Mouse (Mus musculus) v-Abl transformed pro-B cells (cell line): Measurements from ENCODE around the gene Phc2.

Experiments
- in situ Hi-C, 2 experiments: fragments of 400-800 bp; cut with MboI; formaldehyde crosslinking; loops; one replicate each; pipeline ENCODE4 v1.15.1; 2025; ENCODE audit not compliant: unreplicated experiment in 2 of 2

Phc2 gene

DNA sequence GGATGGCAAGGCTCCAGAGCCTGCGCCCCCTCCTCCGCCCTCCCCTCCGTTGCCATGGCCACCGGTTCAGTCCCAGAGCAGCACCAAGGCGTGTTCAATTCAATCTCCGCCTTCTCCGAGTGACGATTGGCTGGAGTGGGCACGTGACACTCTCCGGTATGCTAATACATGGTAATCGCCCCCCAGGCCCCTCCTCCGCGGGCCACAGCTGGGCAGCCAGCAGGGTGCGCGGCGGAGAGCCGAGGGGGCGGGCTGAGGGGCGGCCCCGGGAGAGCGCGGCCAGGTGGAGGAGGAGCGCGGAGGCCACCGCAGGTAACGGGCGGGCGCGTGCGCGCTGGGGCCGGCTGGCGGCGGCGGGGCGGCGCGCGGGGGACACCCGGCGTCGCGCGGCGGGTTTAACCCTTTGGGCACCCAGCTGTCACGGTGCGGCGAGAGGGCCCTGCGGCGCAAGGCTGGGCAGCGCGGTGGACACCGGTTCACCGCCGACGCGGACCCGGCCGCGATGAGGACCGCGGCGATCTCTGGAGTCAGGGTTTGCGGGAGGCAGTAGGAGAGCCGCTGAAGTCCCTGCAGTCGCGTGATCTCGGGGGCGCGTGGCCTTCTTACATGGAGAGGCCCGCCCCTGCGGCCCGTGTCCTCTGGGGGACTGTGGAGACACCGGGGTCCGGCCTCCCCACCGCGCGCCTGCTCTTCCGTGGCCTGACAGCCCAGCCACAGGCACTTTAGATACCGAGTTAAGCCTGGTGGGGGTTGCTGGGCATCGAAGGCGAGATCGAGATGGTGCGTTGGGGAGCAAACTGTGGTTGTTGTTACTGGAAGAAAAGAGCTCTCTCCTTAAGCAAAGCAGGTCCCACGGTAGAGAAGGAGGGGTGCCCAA lies at the start of gene Phc2:
Phc2 (plus strand) TSS at position 198 of the 877 bp plus-strand sequence.
- in situ Hi-C loops: no loop called here

DNA sequence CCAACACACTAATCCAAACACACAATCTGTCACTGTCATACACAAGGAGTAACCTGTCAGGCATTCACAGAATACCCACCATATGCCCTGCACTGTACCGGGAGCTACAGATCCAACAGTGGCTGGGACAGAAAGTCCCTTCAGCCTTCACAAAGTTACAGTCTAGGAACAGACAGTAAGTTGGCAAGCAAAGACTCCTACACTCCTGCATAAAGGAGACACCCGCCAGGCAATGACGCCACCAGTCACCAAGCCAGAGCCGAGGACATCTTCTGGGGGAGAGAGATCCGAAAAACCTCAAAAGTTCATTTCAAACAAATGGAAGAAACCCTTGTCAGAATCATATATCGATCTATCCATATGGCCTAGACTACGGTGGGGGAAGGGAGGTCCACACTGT lies 47.9 kb upstream of the Phc2 start:
- in situ Hi-C loops: loop anchor here in 1 of 2 experiments (25.0 kb wide), 2 partner anchors 481 to 1369 kb away; partner anchors contain the start of gene Smim12

DNA sequence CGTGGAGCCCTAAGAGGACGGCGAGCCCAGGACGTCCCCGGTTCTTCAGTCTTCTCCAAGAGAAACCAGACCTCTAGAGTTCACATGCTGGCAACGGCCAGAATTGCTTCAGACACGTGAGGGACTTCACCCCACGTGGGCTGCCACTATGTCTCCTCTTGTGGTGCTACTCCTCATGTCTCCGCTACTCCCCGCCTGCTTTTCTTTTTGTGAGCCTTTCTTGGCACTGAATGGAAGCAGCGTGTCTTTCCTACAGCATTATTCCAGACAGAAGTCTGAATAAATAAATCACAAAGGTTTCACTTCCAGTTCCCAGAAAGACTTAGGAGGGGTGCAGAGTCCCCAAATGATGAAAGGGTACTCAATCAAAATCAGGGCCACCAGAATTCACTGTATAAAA lies 46.8 kb upstream of the Phc2 start:
- in situ Hi-C loops: loop anchor here in 1 of 2 experiments (25.0 kb wide), 2 partner anchors 480 to 1370 kb away; partner anchors contain the start of gene Smim12

- in situ Hi-C loops: loop anchor here in 1 of 2 experiments (25.0 kb wide), 2 partner anchors 478 to 1372 kb away; partner anchors contain the start of gene Smim12
Measured at GRCm38 (mm10) chr4:128609276-128609924, 45.1 kb upstream of the Phc2 start.

DNA sequence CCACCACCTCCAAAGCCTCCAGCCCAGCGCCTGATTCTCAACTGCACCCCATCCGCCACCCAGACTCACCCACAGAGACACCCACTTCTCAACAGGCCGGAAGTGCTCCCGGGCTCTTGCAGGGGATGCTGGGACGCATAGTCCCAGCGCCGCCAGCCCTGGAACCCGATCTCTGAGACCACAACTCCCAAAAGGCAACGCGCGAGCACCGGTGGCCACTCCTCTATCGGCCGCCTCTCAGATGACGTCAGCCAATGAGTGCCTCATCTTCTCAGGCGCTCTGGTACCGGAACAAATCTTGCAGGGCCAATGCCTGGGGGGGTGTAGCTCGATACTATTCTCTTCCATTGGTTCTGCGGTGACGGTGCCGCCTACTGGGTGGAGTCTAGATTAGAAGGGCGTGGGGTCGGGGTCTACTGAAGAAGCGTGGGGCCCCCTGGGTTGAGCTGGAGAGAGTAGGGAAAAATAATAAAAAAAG lies 44.5 kb upstream of the Phc2 start, which contains the start of gene Zscan20:
Zscan20 (minus strand) TSS at position 174 of the 478 bp plus-strand sequence.
- in situ Hi-C loops: loop anchor here (5.0 to 25.0 kb wide), 6 partner anchors 102 to 1373 kb away; partner anchors contain the start of gene Smim12 (in 1 of the 2)

GRCm38 (mm10) chr4:128610706-128611105 lies 43.8 kb upstream of the Phc2 start:
- in situ Hi-C loops: loop anchor here (5.0 to 25.0 kb wide), 6 partner anchors 102 to 1373 kb away; partner anchors contain the start of gene Smim12 (in 1 of the 2)

DNA sequence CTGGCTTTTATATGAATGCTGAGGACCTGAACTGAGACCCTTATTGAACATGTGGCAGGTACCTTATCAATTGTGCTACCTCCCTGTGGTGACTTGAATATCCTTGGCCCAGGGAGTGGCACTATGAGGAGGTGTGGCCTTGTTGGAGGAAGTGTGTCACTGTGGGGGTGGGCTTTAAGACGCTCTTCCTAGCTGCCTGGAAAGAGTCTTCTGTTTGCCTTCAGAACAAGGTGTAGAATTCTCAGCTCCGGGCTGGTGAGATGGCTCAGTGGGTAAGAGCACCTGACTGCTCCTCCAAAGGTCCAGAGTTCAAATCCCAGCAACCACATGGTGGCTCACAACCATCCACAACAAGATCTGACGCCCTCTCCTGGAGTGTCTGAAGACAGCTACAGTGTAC lies 42.8 kb upstream of the Phc2 start:
- in situ Hi-C loops: loop anchor here (5.0 to 25.0 kb wide), 6 partner anchors 101 to 1374 kb away; partner anchors contain the start of gene Smim12 (in 1 of the 2)

GRCm38 (mm10) chr4:128613326-128613725 lies 41.2 kb upstream of the Phc2 start:
- in situ Hi-C loops: loop anchor here (5.0 to 25.0 kb wide), 6 partner anchors 99 to 1376 kb away; partner anchors contain the start of gene Smim12 (in 1 of the 2)

DNA sequence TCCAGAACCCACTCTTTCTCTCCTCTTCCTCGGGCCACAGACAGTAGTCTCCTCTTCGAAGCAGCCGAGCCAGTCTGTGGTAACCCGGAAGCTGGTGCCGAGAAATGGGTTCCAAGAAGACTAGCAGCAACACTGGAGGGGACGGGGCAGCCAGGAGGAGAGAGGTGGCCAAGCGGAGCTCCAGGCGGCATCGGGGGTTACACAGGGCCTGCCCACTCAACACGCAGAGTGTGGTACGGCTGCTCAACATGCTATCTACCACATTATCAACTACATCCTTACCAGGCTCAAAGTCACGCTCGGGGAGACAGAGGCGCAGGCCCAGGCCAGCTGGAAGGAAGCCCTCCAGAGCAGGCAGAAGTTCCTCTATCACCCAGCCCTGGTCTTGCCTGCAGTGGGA lies 38.7 kb upstream of the Phc2 start:
- in situ Hi-C loops: loop anchor here (5.0 to 25.0 kb wide), 4 partner anchors 82 to 1378 kb away; partner anchors contain the start of gene Smim12 (in 1 of the 2)

- in situ Hi-C loops: loop anchor here (5.0 to 25.0 kb wide), 4 partner anchors 80 to 1380 kb away; partner anchors contain the start of gene Smim12 (in 1 of the 2)
Measured at GRCm38 (mm10) chr4:128617363-128618120, 37.0 kb upstream of the Phc2 start.

- in situ Hi-C loops: loop anchor here (5.0 to 25.0 kb wide), 4 partner anchors 79 to 1381 kb away; partner anchors contain the start of gene Smim12 (in 1 of the 2)
Measured at GRCm38 (mm10) chr4:128618246-128618911, 36.1 kb upstream of the Phc2 start, which contains the start of gene Tlr12. Gene Tlr12, minus strand, starts transcription at chr4:128618619.

- in situ Hi-C loops: loop anchor here (5.0 to 25.0 kb wide), 4 partner anchors 78 to 1382 kb away; partner anchors contain the start of gene Smim12 (in 1 of the 2)
Measured at GRCm38 (mm10) chr4:128618963-128619362, 35.5 kb upstream of the Phc2 start.

GRCm38 (mm10) chr4:128620572-128620971 lies 33.9 kb upstream of the Phc2 start:
- in situ Hi-C loops: loop anchor here in 1 of 2 experiments (25.0 kb wide), 2 partner anchors 467 to 1383 kb away; partner anchors contain the start of gene Smim12

- in situ Hi-C loops: loop anchor here in 1 of 2 experiments (25.0 kb wide), 2 partner anchors 466 to 1384 kb away; partner anchors contain the start of gene Smim12
Measured at GRCm38 (mm10) chr4:128621109-128621508, 33.4 kb upstream of the Phc2 start.

- in situ Hi-C loops: no loop called here
Measured at GRCm38 (mm10) chr4:128635451-128635850, 19.1 kb upstream of the Phc2 start.

DNA sequence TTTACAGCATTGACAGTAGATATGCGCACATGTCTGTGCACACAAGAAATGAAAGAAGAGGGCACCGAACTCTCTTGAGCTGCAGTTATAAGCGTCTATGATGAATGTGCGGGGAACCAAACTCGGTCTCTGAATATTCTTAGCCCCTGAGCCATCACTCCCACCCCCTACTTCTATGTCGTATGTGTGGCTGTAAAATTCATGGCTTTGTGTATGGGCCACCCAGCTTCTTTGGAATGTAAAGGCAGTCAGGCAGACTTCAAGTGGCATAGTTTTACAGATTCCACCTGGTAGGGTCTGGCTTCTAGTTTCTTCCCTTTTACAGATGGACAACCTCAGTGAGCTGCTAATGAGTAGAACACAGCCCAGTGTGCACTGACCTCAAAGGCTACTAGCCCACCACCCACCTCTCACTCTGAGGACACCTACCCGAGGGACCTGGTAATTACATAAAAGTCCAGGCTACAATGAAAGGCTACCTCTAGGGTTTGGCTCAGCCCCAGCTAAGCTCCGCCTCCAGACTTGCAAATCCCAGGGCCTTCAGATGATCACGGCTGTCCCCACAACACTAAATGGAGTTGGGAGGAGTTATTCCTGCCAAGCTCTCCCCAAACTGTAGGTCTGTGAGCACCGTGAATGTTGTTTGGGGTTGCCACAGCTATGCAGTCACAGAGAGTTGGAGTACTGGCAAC lies 18.5 kb upstream of the Phc2 start:
- in situ Hi-C loops: no loop called here

DNA sequence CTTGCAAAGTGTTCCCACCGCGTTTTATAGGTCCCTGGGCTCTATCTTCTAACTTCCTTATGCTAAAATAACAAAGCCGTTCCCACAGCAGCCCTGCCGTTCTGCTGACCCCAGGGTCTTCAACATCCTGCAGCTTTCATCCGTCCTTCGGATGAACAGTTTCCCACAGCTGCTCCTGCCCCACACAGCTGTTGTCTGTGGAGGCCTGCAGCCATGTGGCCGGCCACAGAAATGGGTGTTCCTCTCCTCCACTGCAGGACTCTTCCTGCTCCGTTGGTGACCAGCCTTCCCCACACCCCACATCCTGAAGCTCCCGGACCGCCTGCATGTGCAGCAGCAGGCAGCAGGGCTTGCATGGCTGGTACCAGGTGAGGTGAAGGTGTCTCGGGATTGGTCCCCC lies 17.3 kb upstream of the Phc2 start:
- in situ Hi-C loops: no loop called here

DNA sequence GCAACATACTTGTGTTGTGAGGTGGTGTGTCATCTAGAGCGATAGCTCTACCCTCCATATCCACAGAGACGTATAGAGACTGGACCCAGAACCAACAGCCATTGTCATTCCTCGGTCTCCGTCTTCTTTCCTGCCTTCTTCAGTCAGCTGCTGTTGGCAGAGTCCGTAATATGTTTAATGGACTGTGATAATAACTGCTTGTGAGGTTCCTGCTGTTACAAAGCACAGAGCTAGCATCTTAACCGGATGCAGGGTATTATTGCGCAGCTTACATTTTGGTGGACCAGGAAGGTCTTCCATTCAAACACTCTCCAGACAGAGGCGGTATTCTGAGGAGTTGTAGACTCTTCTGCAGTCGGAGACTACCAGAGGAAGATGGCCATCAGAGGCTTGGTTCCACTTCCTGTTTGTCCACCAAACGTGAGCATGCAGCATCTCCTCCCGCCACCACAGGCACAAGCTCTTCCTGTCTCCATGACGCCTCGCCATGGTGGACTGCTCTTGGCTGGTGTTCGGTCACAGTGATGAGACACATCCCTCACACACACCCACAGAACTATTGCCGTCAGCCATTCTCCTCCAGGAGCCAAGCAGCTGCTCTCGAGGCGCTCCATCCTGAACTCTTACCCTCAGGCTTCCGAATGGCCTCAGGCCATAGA lies 16.1 kb upstream of the Phc2 start:
- in situ Hi-C loops: no loop called here
